Mouse (Mus musculus): ENCODE results near the gene Zdhhc14.
A peak's percentile ranks its signal among the peaks of the same experiment; 100 is the strongest.

Zdhhc14 gene

DNA sequence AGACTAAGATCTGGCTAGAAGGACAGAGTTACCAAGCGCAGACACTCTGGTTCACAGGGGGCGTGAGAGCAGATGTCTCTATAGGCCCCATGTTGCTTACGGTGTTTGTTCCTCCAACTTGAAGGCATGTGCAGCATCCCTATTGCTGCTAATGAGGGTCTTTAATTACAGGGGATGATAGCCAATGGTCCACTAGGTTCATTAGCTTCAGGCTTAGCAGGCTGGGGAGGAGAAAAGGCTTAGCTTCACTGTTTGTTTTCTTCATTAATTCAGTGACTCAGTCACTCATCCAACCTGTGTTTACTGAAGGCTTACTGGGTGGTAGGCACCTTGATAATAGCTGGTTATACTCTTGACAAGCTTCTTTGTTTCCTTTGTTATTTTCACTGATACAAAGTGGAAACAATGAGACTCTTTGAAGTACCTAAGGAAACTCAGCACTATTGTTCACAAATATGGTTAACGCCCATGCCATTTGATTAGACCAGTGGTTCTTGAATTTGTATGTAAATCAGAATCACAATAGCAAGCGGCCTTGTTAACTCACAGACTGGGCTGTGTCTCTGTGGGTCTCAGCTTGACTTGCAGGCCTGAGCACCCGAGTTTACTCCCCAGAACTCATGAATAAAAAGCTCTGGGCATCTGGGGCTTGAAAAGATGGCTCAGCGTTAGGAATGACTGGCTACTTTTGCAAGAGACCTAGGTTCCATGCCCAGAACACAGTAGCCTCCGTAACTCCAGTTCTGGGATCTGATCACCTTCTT is 168.1 kb downstream of the Zdhhc14 start:
- DNase-seq (ENCODE audit: low spot score in 2 of 2) = no peak

DNA sequence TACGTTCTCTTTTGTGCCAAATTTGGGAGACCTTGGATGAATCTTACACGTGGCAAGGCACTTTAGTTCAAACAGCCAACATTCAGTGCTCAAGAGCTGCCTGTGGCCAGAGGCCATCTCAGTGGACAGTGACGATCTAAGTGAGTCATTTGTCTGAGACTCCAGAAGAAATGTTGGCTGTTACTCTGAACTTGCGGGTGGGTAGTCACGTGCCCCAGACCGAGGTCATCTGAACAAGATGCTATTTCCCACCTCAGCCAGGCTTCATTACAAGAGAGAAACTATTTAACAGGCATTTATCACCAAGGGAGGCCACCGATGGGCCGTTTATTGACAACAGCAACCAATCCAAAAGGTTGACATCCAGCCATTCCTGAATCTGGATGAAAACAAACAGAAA is 174.3 kb downstream of the Zdhhc14 start:
- no peak for DNase-seq (ENCODE audit: low spot score in 2 of 2)

DNA sequence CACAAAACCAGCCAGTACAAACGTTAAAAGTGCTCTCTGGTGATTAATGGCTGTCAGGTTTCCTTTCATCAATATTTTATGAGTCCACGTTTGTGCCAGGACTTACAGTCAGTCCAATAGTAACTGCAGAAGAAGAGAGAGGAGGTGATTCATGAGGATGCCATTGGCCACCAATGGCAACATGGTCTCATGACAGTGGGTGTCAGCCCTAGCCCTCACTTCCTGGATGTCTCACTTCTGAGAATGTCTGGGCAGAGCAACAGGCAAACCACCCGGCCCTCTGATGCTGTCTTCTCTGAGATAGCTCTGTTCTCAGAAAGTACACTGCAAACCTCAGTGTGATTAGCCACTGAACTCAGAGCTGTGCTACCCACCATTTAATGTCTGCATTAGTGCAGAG is 176.1 kb downstream of the Zdhhc14 start:
- no peak for DNase-seq (ENCODE audit: low spot score in 2 of 2)

DNA sequence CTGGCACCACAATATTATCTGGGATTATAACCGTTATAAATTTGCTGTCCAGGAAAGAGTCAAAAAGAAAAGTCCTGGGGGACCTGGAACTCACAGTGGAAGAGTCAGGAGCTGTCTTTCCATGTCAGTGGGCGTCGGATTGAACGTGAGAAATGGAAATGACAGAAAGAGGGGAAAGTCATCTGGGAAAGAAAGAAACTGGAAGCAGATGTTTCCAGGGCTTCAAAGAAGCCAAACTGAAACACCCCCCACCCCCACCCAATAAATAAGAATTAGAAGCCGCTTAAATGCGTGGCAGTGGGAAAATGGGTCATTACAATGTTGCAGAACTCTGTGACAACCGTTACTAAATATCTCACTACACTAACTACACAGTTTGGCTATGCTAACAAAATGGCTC is 176.6 kb downstream of the Zdhhc14 start:
- DNase-seq (ENCODE audit: low spot score in 2 of 2) = no peak

DNA sequence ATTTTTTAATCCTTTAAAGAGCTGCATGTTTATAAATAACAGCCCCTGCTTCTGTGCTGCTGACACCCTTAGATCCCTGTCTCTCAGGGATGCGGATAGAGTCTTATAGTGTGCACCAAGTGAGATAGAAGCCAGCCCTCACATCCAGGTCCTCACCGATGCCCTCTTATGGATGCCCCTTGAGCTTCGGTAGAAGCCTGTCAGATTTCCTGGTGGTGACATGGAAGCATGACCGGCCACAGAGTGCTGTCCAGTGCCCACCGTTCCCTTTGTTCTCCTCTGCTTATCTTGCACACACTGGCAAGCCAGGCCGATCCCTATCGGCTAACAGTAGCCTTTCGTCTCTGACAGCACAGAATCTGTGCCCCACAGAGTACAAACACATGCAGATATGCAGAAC is 183.6 kb downstream of the Zdhhc14 start:
- DNase-seq (ENCODE audit: low spot score in 2 of 2) = no peak

DNA sequence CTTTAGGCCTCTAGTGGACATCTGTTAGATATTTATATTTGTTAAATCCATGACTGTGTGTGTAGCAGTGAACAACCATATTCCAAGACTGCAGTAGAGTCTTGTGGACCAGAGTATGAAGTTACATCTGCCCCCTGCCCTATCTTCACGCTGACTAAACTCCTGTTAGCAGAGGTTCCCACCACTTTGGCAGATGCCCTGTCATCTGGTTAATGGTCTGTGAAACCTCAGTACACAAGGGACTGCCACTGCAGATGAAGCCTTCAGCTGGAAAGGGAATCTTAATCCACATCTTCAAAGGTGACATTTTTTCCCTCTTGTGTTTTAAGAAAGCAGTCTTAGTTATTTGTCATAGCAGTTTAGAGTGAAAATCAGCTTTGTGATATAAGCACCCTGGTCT is 187.0 kb downstream of the Zdhhc14 start:
- DNase-seq (ENCODE audit: low spot score in 2 of 2) = no peak

DNA sequence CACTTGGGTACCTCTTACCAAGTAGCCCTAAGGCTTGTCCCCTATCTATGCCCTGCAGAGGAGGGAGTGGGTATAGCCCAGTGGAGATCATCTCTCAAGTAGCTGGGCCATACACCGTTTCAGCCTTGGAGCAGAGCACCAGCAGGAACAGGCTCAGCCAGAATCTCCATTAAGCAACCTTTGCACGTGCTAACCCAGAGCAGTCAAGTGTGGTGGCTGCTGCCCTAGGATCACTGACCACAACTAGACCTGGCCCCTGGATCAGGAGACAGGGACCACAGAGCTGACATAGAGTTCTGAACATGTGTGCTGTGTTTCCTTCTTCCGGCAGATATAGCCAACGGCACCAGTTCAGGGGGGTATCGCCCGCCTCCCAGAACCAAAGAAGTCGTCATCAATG is 193.0 kb downstream of the Zdhhc14 start:
- DNase-seq (ENCODE audit: low spot score in 2 of 2) = no peak

DNA sequence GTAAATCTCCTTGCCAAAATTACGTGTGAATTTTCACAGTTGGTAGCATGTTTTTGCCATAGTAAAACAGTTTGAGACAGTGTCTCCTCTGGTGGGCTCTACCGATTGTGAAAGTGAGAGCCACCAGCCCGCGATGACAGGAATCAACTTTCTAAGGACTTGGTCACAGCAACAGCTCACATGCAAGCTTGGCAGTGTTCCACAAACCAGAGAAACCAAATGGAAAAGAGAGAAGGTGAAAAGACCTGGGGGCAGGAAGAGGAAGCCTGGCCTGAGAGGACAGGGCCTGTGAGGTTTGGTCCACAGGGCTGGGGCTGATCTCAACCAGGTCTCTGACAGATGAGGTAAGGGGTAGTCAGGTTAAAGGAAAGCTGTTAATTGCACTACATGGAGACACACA is 195.5 kb downstream of the Zdhhc14 start:
- no peak for DNase-seq (ENCODE audit: low spot score in 2 of 2)

DNA sequence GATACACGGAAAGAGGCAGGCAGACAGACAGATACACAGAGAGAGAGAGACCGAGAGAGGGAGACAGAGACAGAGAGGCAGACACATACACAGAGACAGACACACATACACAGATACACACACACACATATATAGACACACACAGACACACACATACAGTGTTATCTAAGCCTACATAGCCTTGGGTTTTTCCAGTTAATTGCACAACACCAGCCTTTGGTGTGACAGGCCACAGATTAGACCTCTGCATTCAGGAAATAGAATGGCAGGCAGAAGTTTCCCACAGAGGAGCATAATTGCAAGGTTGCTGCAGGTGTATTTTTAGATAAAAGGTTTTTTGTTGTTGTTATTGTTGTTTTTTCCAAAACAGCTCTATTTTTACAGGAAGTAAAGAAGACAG is 195.9 kb downstream of the Zdhhc14 start:
- no peak for DNase-seq (ENCODE audit: low spot score in 2 of 2)

DNA sequence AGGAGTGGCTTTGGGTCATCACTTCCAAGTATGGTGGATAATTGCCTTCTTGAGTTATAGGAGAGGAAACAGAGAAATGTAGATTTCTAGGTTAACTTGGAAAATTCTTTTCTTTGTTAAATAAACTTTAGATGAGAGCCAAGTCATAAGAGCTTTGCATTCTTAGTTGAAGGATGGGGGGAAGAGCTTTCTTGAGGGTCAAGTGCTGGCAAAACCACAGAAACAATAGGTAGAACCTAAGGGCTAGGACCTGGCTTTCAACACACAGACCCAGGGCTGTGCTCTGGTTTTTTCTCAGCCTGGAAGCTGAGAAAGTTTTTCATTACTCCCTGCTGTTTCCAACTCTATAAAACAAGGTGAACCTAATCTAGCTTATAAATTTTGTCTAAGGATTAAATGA is 196.3 kb downstream of the Zdhhc14 start:
- no peak for DNase-seq (ENCODE audit: low spot score in 2 of 2)

DNA sequence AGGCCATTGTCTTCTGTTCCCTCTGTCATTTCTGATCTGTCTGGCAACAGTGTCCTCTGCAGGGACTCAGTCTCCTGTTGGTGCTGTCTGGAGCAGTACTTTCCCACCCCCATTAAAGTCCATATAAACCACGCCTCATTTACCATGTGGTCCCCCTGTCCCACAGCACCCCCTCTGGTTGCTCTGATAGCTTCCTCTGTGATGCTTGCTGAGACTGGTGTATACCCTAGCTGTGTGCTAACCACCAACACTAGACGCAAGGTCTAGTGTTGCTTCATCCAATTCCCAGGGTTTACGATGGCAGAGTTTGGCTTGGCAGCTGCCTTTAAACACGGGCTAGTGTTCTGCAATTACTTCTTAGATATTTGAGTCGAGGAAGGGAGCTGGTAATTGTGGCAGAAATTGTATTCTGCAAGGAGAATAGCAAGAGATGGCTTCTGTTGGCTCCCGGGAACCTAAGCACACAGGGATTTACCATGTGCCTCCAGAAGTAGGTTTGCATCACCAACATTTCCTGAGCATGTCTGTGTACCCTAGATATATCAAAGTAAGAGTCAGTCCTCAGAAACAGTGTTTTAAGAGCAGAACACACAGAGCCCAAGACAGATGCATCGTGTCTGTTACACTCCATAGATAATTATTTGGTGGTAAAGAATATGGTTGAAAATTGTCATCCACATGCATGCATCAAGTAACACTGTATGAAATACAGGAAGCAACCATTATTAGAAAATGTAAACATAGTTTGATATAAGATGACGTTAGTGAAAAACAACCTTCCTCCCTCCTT is 198.6 kb downstream of the Zdhhc14 start:
- DNase-seq (ENCODE audit: low spot score in 2 of 2) = peak in 1 of 2 experiments; percentile 13

DNA sequence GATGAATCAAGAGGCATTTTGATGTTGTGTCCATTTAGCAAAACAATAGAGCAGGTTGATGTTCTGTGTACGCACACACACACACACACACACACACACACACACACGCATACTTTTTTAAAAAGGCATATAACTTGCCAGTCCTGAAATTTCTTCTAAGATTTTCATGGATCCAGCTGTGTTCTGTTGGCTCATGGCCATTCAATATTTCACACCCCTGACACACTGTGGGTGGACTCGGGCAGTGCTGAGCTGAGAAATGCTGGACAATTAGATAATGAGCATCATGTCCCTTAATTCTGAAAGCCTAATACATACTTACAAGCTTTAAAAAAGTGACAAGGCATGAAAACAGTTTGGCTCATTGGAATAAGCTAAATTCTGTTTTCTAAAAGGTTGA is 200.3 kb downstream of the Zdhhc14 start:
- DNase-seq (ENCODE audit: low spot score in 2 of 2) = no peak

DNA sequence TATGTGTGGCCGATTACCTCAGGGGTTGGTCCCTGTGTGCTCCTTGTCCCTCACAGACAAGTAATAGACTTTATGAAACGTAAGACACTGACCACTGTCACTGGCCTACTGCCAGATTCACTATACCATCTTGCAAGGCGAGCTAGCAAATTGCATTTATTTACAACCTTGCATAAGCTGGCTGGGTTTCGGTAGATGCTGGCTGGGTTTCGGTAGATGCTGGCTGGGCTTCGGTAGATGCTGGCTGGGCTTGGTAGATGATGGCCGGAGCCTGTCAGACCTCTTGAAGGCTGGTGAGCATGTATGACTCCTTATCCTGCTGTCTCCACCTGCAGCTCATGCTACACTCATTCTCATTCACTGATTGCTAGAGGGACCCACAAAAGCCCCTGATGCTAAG is 200.9 kb downstream of the Zdhhc14 start:
- DNase-seq (ENCODE audit: low spot score in 2 of 2) = no peak

DNA sequence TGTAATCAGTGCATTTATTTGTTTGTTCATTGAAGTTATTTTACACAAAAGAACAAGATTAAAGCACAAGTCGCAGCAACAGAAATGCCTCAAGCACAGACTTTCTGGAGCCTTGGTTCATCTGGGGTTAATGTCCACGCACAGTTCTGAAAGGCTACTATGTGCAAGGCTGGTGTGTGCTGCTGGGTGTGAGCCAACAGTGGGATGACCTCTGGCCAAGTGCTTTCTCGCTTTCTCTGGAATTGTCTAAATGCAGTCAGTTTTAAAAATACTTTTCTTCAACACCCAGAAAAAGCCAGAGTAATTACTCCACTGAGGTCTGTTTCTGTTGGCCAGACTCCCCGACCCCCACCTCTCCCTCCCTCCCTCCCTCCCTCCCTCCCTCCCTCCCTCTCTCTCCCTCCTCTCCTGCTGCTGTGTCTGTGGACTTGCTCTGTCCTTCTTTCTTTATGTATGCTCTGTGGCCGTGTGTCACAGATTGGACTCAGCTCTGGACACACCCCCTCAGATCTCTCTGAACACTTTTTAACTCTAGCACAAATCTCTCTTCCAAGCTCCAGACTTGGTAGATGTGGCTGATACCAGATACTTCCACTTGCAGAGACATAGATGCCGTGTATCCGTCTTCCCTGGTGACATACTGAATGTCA is 206.2 kb downstream of the Zdhhc14 start:
- no peak for DNase-seq (ENCODE audit: low spot score in 2 of 2)

DNA sequence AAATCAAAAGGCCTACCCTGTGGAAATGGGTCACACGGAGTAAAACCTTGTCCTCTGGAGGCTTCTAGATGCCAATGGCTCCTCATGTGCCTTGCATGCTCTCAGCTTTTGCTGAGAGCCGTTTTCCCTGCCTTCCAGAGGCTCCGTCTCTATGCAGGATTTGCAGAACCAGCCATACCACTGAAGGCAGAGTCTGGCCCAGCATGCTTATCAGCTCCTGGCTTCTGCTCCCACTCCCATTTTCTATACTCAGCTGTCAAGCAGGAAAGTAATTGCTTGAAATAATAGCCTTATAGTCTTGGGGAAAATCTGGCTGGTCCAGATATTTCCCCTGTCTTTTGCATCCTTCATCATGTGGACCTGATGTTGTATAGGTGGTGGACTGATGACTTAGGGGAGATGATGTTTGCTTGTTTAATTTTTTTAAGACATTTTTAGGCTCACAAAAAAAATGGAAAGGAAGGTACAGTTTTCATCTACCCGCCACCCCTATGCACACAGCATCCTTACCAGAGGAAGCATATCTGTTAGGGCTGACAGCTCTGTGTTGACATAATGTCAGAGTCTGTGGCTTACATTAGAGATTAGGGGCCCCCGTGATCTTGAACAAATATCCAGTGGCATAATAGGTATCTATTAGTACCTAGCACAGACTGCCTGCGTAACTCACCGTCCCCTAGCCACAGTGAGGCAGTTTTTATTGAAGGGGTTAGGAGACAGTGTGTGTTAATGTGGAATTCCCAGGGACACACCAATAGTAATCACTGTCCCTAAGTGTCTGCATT is 218.2 kb downstream of the Zdhhc14 start:
- DNase-seq (ENCODE audit: low spot score in 2 of 2) = no peak

DNA sequence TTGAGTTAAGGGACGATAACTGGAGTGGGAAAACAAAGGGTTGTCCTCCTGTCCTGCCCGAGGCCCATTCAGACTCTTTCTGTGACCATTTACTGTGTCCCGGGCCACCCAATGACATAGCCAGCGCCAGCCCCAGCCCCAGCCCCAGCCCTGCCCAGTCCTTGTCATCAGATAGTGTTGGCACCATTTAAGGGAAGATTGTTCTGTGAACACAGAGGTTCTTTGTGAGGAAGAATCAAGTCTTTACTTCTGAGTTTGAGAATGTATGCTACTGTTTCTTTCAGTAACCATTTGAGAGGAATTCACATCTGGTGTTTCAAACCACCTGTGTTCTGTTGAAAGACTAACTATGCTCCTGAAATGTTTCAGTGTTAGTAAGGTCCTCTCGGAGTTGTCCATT is 219.5 kb downstream of the Zdhhc14 start:
- DNase-seq (ENCODE audit: low spot score in 2 of 2) = no peak

DNA sequence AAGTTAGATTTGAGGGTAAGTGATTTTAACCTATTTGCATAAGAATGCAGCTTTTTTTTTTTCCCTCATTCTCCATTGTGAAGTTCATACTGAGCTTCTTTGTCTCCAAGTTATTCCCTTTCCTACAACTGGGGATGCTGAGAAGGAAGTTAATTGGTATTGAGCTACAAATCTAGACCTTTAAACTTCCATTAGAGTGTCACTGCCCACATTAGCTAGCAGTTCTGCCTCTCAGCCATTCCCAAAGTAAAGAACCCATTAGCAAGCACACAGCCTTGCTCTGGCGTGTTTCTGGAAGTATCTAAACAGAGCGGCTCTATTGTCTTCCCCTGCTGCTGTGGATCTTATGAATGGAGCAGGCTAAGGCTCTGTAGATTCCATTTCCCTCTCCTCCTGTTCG is 220.8 kb downstream of the Zdhhc14 start:
- no peak for DNase-seq (ENCODE audit: low spot score in 2 of 2)

DNA sequence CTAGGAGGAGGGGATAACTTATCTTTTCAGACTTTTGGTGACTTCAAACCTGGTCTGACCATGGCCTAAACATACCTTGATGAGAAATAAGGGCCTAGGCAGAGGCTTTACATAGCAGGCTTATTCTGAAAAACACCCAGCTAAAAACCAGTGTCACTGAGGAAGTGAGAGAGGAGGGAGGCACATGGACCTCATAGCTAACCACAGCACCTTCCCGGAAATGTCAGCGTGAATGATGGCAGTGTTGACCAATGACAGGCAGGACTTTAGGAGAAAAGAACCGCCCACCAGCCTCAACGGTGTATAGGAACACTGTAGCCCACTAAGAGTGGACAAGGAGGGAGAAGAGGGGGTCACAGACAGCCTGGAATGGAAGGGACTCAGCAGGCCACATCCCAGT is 224.6 kb downstream of the Zdhhc14 start:
- DNase-seq (ENCODE audit: low spot score in 2 of 2) = no peak

DNA sequence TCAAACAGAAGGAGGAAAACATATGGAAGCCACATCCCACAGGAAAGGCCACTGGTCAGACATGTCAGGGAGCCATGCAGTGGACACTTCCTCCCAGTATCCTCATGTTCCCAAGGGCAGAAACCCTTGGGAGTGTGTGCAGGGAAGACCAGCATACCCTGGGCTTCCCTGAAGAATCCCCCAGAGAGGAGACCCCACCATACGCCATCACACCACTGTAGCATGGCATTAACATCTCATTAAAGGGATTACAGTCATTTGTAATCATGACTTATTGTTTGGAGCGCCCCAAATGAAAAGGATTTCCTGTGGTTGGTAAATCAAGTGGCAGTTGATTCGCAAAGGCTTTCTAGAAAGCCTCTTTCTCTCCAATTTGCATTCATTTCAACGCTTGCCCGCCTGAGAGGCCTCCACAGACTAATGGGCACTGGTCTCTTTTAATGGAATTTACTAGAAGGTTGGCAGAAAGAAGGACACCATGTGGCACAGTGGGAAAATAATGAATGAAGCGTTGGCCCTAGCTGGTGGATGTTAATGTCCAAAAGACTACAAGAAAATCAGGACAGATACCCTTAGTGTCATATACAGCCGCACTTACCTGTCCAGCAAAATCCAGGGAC is 226.5 kb downstream of the Zdhhc14 start:
- no peak for DNase-seq (ENCODE audit: low spot score in 2 of 2)

DNA sequence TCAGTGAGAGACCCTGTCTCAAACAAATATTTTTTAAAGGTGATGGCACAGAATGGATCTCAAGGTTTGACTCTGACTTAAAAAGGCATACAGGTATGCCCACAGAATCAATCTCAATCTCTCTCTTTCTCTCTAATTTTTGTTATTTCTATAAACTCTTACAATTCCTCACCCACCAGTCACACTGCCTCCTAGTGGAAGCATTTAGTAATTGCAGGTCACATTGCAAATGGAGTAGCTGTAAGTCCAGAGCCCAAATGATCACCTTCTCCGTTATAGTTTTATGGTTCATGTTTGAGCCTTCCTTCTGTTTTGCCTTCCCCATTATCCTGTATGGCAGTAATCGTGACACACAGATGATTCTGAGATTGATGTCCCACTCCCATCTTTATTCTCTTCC is 230.4 kb downstream of the Zdhhc14 start:
- DNase-seq (ENCODE audit: low spot score in 2 of 2) = no peak

DNA sequence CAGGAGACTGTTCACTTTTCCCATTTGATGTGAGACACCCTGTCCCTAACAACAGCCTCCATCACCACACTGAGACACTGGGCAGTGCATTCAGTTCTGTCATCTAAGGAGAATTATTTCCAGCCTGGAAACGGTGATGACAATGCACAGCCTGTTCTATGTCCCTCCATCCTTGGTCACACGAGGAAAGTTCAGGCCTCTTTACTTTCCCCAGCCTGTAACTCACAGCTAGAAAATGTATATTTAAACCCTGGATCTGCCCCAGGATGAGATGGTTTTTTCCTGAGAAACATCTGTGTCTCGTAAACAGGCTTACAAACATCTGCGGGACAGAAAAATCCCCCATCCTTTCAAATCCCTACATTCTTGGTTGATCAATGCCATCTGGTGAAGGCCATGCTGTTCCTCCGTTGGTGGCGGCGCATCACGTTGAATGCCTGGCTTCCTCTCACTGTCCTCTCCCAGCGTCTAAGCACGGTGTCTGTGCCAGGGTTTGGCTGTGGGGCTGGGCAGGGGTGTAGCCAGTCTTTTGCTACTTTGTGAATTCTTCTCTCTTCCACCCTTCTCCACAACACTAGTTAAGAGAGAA is 231.3 kb downstream of the Zdhhc14 start:
- no peak for DNase-seq (ENCODE audit: low spot score in 2 of 2)
